Mouse (Mus musculus) 416B (cell line): ENCODE results near the gene Radil.

Source experiments
- DNase-seq: peaks from one replicate; pipeline ENCODE4 v3.0.0; 2011; ENCODE audit warnings: low read depth

The Radil gene

GRCm38 (mm10) chr5:142478829-142479435 is 72.0 kb downstream of the Radil start:
- peak; percentile 75 for DNase-seq

- DNase-seq, result peak; percentile 33
Measured at GRCm38 (mm10) chr5:142477866-142478615, 72.9 kb downstream of the Radil start.

- peak; percentile 80 for DNase-seq
Measured at GRCm38 (mm10) chr5:142477346-142477745, 73.6 kb downstream of the Radil start.

GRCm38 (mm10) chr5:142475669-142476068 is 75.2 kb downstream of the Radil start:
- peak; percentile 77 for DNase-seq

GRCm38 (mm10) chr5:142473696-142474095 is 77.2 kb downstream of the Radil start:
- no peak for DNase-seq

- DNase-seq, result no peak
Measured at GRCm38 (mm10) chr5:142469796-142470195, 81.1 kb downstream of the Radil start.

GRCm38 (mm10) chr5:142468375-142468774 is 82.5 kb downstream of the Radil start:
- DNase-seq, result no peak

GRCm38 (mm10) chr5:142463461-142464454 is 87.1 kb downstream of the Radil start, which contains the start of gene Ap5z1:
Gene Ap5z1 (plus strand): TSS chr5:142463944.
- DNase-seq, result peak; percentile 99

GRCm38 (mm10) chr5:142463011-142463410 is 87.9 kb downstream of the Radil start:
- DNase-seq, result no peak

GRCm38 (mm10) chr5:142462641-142462948 is 88.3 kb downstream of the Radil start:
- DNase-seq, result no peak

GRCm38 (mm10) chr5:142461942-142462640 is 88.8 kb downstream of the Radil start:
- DNase-seq, result no peak

- DNase-seq, result no peak
Measured at GRCm38 (mm10) chr5:142459834-142460233, 91.1 kb downstream of the Radil start.

GRCm38 (mm10) chr5:142458791-142459557 is 91.9 kb downstream of the Radil start:
- DNase-seq, result no peak

- DNase-seq, result no peak
Measured at GRCm38 (mm10) chr5:142457345-142457744, 93.6 kb downstream of the Radil start.

GRCm38 (mm10) chr5:142456318-142456717 is 94.6 kb downstream of the Radil start:
- no peak for DNase-seq

GRCm38 (mm10) chr5:142453742-142454141 is 97.2 kb downstream of the Radil start:
- no peak for DNase-seq

- DNase-seq, result peak; percentile 79
Measured at GRCm38 (mm10) chr5:142451759-142452158, 99.1 kb downstream of the Radil start.

GRCm38 (mm10) chr5:142450846-142451245 is 100.1 kb downstream of the Radil start:
- no peak for DNase-seq

GRCm38 (mm10) chr5:142448623-142449022 is 102.3 kb downstream of the Radil start:
- no peak for DNase-seq

- DNase-seq, result peak; percentile 96
Measured at GRCm38 (mm10) chr5:142448076-142448475, 102.8 kb downstream of the Radil start.

GRCm38 (mm10) chr5:142445709-142446108 is 105.2 kb downstream of the Radil start:
- peak; percentile 55 for DNase-seq
